Mouse (Mus musculus): ENCODE measurements around the gene Helt.

GRCm38 (mm10) chr8:46331801-46332200, 37.3 kb upstream of the Helt start:
- TF ChIP-seq EP300 (IDR thresholded peaks at IDR 0.05; ENCODE audit: low read length) (no peak), CTCF (conservative IDR thresholded peaks at IDR 0.05 in 1 of 2, IDR thresholded peaks at IDR 0.05 in 1 of 2; ENCODE audit: low read depth in 2 of 2, low read length in 2 of 2) (no peak), TBP (conservative IDR thresholded peaks at IDR 0.05; ENCODE audit: low read depth, low read length) (no peak), RAD21 (IDR thresholded peaks at IDR 0.05; ENCODE audit: low read depth, low read length) (no peak), USF1 (IDR thresholded peaks at IDR 0.05; ENCODE audit: low read depth, low read length) (no peak), POLR2A (IDR thresholded peaks at IDR 0.05; ENCODE audit: low read depth, low read length) (no peak), CHD1 (IDR thresholded peaks at IDR 0.05; ENCODE audit: low read depth, low read length) (no peak), SIN3A (IDR thresholded peaks at IDR 0.05; ENCODE audit: low read length) (no peak), KAT2A (IDR thresholded peaks at IDR 0.05; ENCODE audit: insufficient replicate concordance, low read length) (no peak), NRF1 (IDR thresholded peaks at IDR 0.05; ENCODE audit: low read depth, low read length) (no peak), MAFK (IDR thresholded peaks at IDR 0.05; ENCODE audit: insufficient replicate concordance, low read length) (no peak), ELF1 (IDR thresholded peaks at IDR 0.05; ENCODE audit: low read depth, low read length) (no peak), POLR2AphosphoS2 (IDR thresholded peaks at IDR 0.05; ENCODE audit: low read depth, low read length) (no peak), UBTF (IDR thresholded peaks at IDR 0.05; ENCODE audit: low read depth, low read length) (no peak)

Data from CH12.LX (cell line).